Mouse (Mus musculus) ZHBTc4 (cell line): ENCODE data around the gene Eif2ak1.
"Not testable (repeated sequence)": the region's sequence is repeated elsewhere in the genome, so short reads cannot be mapped to it uniquely, and the experiment has no call there.

Experiments used
- DNase-seq: peaks from one replicate; pipeline ENCODE4 v3.0.0-alpha.2; 2011; ENCODE audit warnings: low read depth, low spot score

Gene Eif2ak1

GRCm38 (mm10) chr5:143817116-143817930, at the start of gene Eif2ak1:
Eif2ak1 (plus strand) TSS chr5:143817788.
- peak; percentile 97 for DNase-seq

DNA sequence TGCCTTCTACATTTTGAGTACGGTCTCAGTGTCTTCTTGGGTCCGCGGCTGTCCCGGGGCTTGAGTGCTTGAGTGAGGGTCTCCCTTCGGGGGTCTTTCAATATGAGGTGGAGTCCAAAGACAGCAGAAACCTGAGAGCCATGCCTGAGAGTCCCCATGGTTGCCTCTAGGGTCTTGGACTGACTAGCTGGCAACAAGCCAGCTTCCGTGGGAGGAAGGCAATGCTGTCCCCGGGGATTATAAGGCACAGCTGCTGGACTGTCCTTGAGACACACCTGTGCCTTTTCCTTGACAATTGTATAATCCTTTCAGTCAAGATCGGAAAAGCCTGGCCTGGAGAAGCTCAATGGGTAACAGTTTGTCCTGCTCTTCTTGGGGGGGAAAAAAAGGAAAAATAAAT, 35.6 kb upstream of the Eif2ak1 start:
- DNase-seq, result no peak

DNA sequence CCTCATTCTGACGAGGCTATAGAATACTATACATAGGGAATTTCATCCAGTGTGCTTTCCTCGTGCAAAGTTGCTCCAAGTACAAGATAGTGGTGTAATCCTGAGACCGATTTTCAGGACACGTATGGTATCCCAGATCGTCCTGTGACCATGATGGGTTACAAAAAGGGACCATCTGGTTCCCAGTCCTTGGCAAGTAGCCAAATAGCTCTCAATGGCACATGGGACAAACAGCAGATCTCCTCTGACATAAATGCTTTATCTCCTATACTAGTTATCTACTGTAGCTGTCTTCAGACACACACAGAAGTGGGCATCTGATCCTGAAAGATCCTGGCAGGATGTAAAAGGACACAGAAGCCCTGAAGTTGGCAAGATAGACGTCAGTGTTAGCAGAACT, 32.2 kb upstream of the Eif2ak1 start:
- DNase-seq, result no peak

DNA sequence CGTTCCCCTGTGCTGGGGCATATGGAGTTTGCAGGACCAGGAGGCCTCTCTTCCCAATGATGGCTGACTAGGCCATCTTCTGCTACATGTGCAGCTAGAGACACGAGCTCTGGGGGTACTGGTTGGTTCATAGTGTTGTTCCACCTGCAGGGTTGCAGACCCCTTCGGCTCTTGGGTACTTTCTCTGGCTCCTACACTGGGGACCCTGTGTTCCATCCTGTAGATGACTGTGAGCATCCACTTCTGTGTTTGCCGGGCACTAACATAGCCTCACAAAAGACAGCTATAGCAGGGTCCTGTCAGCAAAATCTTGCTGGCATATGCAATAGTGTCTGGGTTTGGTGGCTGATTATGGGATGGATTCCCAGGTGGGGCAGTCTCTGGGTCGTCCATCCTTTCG, 16.4 kb upstream of the Eif2ak1 start:
- not testable (repeated sequence) for DNase-seq

- DNase-seq, result no peak
Observed at GRCm38 (mm10) chr5:143804056-143804765, 13.4 kb upstream of the Eif2ak1 start.

GRCm38 (mm10) chr5:143807268-143807667, 10.3 kb upstream of the Eif2ak1 start:
- no peak for DNase-seq

- no peak for DNase-seq
Observed at GRCm38 (mm10) chr5:143809421-143810090, 8.0 kb upstream of the Eif2ak1 start.

GRCm38 (mm10) chr5:143811653-143812052, 5.9 kb upstream of the Eif2ak1 start:
- no peak for DNase-seq

DNA sequence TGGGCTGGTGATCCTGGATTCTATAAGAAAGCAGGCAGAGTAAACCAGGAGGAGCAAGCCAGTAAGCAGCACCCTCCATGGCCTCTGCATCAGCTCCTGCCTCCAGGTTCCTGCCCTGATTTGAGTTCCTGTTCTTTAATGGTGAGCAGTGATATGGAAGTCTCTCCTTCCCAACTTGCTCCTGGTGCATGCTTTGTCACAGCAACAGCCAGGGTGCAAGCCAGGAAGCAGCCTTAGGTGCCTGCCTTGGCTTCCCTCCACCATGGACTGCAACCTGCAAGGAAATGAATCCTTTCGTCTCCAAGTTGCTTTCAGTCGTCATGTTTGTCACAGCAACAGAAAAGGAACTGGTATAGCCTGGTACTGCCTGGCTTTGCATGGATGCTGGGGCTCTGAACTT, 3.0 kb upstream of the Eif2ak1 start:
- DNase-seq, result no peak

GRCm38 (mm10) chr5:143817931-143818311, 333 bp downstream of the Eif2ak1 start:
- DNase-seq, result no peak

GRCm38 (mm10) chr5:143818461-143818860, 873 bp downstream of the Eif2ak1 start:
- DNase-seq, result no peak

- no peak for DNase-seq
Observed at GRCm38 (mm10) chr5:143818949-143819348, 1.4 kb downstream of the Eif2ak1 start.

- DNase-seq, result no peak
Observed at GRCm38 (mm10) chr5:143819906-143820660, 2.5 kb downstream of the Eif2ak1 start.

DNA sequence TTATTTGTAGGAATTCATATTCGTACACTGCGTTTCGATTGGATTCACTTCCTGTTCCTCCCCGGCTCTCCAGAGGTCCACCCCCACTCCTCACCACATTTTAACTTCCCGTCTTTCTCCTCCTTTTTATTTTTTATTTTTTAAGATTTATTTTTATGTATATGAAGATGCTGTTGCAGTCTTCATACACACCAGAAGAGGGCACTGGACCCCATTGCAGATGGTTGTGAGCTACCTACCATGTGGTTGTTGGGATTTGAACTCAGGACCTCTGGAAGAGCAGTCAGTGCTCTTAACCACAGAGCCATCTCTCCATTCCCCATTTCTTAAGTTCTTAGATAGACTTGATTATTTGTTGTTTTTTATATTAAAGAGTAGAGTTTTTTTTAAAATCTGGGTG, 3.2 kb downstream of the Eif2ak1 start:
- no peak for DNase-seq

DNA sequence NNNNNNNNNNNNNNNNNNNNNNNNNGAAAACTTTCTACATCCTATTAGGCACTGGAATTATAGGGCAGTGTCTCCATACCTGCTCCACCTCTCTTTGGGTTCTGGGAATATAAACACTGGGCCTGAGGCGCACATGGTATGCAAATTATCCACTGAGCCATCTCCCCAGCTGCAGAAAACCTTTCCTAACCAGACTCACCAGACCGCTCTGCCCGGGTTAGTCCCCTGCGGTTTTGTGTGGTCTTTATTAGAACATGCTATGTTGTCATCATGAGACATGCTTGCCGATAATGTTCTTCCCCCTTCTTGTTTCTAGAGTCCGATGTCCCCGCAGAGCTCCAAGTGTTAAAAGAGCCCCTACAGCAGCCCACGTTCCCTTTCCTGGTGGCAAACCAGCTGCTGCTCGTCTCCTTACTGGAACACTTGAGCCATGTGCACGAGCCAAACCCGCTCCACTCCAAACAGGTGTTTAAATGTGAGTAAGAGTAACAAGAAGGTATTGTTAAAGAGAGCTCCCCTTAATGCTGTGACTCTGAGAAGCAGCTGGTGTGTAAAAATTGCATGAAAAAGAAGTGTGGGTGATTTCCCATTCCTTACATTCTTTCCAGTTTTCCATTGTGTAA, 54.1 kb downstream of the Eif2ak1 start:
- DNase-seq, result no peak

DNA sequence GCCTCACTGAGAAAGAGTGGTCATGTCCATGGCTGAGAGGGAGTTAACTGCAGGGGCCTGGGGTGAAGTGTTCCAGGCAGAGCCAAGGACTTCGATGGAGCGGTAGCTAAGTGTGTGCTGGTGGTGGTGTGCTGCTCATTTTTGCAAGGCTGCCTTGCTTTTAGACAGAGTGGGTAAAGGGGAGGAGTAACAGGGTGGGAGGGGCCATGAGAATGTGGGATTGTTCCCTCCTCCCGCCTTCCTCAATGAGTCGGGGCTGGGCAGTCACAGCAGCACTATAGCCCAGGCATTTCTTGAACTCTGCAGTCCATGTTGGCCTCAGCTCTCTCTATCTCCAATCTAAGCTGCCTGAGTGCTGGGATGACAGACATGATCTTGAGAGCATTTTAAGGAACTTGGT, 57.0 kb downstream of the Eif2ak1 start:
- DNase-seq, result peak; percentile 74

GRCm38 (mm10) chr5:143885274-143885673, 67.7 kb downstream of the Eif2ak1 start:
- no peak for DNase-seq

GRCm38 (mm10) chr5:143890741-143891140, 73.2 kb downstream of the Eif2ak1 start:
- peak; percentile 20 for DNase-seq

DNA sequence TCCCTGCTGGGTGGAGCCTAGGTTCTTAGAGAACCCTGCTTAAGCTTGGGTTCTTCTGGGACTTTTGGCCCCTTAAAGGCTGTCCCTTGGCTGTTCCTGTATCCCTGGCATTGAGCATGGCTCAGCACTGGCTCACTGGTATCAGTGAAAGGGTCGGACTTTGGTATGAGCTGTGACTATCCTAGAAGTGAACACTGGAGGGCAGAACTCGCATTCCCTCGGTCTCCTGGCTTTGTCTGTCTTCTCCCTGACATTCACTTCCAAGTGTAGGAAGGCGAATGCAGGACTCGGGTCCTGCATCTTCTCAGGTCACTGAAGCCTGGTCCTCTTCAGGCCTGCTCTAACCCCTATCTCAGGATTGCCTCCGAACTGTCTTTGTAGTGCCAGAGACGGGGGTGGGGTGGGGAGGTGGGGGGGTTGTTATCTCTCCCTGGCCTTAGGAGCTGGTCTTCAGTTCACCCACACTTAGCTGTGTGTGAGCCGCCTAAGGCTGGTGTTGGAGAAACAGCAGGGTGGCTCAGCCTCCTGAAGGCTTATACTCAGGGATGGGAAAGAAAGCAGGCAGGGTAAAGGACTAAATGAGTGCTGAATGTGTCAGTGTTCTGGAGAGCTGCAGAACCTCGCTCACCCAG, 74.8 kb downstream of the Eif2ak1 start:
- DNase-seq, result peak; percentile 36

DNA sequence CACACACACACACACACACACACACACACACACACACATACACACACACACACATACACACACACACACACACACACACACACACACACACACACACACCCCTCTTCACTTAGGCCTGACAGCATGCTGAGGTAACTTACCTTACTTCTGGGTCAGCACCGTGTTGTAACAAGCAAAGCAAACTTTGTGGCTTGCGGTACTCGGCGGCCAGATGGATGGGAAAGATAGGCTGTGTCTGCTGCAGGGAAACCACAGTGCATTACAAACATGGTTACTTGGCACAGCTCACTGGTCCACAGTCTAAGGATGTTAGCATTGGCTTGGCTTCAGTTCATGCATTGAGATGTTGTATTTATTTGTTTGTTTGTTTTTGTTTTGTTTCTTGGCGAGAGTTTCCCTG, 75.8 kb downstream of the Eif2ak1 start:
- no peak for DNase-seq
